Mouse (Mus musculus) mouse embryonic stem cell (cell line): ENCODE measurements around the gene Clec4b2.
"Not testable (repeated sequence)": the region's sequence is repeated elsewhere in the genome, so short reads cannot be mapped to it uniquely, and the experiment has no call there.

Experiments
- in situ Hi-C, 2 experiments: fragments of 300-500 bp; cut with MboI; formaldehyde crosslinking; loops; 1 replicate in 1 of 2; 3 replicates in 1 of 2; pipeline ENCODE4 v1.14.3; 2019 to 2020; ENCODE audit warnings: low sequenced_read_pairs in 2 of 2, low pct_unique_long_range_greater_than_20kb in 1 of 2, mixed read lengths in 1 of 2; ENCODE audit not compliant: unreplicated experiment in 1 of 2

Clec4b2 gene

DNA sequence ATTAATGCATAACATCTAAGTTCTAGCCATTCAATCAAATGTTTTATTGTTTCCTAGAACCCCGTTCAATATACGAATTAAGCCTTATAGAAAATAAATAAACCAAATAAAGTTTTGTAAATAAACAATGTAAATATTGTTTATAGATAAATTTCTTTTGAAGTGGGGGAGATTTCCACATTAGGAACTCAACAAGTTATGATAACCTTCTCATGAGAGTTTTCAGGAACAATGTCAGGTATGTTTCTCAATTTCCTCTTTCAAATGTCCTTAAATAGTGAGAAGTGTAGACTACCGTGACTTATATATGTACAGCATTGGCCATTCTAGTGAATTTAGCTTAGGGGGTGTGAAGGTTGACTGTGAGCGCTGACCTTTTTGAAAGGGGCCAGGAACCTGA is at the start of gene Clec4b2:
Gene Clec4b2 (plus strand): TSS at position 301 of the 400 bp plus-strand sequence.
- in situ Hi-C loops = loop anchor here in 1 of 2 experiments (25.0 kb wide), 1 partner anchor 260 kb away; the partner anchor contains the start of gene Clec4a1

DNA sequence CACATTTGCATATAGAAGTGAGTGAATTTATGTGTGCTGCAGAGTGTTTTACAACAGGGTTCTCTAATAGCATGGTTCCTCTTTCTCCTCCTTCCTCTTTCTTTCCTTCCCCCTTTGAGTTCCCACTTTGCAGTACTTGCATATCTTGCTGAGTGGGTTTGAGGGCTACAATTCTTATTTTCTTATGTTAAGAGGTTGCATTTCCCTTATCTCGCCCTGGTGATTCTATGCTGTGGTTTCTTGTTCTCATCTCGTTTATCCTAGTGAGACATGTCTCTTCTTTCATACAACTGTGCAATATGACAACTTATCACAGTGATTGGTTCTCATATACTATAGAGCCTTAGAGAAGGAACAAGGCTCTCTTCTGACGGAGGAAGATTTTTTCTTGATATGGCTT is 49.5 kb upstream of the Clec4b2 start:
- in situ Hi-C loops = no loop called here

DNA sequence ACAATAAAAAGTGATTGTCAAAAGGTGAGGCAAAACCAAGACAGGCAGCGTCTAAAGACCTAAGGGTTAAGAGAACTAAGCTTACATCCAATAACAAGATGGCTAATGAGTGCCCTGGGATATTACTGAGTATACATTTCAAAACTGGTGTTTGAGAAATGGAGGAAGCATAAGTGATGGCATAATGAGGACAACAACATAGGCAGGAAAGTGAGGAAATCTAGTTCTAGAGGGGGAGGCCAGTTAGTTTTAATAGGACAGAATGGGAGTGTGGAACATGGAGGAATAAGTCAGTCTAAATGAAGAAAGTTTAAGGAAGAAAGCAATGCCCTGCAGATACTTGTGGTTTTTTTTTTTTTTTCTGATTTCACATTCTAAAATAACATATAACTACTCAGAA is 45.5 kb upstream of the Clec4b2 start:
- in situ Hi-C loops = no loop called here

DNA sequence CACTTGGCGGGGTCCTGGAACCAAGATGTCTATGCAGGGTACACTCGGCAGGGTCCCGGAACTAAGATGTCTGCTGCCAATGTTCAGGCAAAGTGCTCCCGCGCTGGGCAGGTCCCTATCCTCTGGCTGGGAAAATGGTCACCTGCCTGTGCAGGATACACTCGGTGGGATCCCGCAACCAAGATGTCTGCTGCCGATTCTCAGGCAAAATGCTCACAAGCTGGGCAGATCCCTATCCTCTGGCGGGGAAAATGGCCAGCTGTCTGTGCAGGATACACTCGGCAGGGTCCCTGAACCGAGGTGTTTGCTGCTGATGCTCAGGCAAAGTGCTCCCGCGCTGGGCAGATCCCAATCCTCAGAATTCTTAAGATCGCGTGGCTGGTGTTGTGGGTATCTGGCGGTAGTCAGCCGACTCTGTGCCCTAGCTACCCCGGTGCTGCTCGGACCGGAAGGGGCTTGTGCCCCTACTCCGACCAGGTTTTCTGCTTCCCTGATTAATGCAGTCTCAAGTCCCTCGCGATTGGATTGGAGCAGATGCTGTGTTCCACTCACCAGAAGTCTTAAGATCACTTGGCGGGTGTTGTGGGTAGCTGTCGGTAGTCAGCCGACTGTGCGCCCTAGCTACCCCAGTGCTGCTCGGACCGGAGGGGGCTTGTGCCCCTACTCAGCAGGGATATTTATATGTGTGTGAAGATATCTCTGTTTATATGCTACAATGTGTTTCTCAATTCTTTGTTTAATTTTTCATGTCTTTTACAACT is 34.7 kb upstream of the Clec4b2 start:
- in situ Hi-C loops = not testable (repeated sequence)

DNA sequence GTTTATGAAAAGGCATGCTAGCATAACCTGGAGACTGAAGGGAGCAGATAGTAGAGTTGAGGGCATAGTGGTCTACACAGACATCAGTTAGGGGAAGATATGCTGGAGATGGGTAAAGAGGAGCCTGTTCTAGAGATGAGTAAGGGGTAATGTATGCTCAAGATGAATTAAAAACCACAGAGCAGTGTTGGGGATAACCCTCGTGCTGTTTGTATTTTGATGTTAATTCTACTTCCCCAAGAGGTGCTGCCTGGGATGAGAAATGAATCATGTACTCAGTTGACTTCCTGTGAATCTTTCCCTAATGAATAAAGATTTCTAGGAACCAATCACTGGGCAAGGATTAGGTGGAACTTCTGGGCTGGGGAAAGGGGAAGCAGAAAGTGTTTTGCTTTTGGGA is 2.6 kb upstream of the Clec4b2 start:
- in situ Hi-C loops = loop anchor here in 1 of 2 experiments (25.0 kb wide), 1 partner anchor 258 kb away; the partner anchor contains the start of gene Clec4a1

DNA sequence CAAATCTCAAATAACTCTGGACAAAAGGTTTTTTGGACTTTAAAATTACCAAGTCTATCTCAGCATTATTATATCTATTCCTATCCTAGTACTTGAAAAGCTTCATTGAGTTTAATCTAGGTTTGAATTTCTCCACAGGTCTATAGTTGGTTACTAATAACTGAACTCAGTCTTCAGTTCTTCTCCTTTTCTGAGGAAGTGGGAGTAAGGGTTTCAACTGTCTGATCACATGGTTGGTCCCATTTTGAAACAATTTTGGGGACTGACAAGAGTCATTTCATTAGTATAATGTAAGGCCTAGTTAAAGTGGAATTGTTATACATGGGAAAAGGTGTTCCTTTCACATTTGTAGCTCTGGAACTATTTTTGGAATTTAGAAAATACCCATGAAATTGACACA is 1.7 kb upstream of the Clec4b2 start:
- in situ Hi-C loops = loop anchor here in 1 of 2 experiments (25.0 kb wide), 1 partner anchor 259 kb away; the partner anchor contains the start of gene Clec4a1

DNA sequence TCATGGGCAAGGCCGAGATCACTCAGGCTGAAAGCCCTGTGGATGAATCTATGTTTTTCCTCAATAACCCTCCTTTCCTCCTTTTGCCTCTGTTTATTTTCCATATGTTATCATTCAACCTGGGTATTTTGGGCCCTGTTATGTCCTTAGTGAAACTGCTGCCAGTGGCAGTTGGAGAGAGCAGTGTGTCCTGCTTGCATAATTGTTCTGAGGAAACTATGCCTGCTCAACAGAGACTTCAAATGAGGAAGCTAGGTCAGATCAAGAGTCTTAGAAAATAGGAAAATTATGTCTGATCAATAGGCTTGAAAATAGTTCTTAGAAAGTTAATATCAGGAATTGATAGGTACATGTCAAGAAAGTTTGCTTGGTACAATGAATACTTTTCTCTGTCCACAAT is 2.9 kb downstream of the Clec4b2 start:
- in situ Hi-C loops = no loop called here

DNA sequence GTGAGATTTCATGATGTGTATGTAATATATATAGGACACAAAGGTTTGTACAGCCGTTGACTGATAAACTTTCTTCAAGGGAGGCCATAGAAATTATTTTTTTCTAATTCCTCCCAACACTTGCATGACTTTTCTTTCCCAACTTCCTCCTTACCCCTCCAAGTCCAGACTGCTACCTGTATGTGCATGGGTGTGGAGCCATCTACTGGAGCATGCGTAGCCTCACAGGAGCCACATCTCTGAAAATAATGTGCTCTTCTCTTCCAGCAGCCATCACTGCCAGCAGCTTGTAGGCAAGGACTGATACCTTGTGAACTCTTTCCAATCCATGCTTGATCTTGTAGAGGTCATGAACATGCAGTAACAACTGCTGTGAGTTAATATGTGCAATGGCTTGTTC is 12.2 kb downstream of the Clec4b2 start:
- in situ Hi-C loops = loop anchor here in 1 of 2 experiments (10.0 kb wide), 1 partner anchor 290 kb away; no protein-coding TSS in a partner anchor

DNA sequence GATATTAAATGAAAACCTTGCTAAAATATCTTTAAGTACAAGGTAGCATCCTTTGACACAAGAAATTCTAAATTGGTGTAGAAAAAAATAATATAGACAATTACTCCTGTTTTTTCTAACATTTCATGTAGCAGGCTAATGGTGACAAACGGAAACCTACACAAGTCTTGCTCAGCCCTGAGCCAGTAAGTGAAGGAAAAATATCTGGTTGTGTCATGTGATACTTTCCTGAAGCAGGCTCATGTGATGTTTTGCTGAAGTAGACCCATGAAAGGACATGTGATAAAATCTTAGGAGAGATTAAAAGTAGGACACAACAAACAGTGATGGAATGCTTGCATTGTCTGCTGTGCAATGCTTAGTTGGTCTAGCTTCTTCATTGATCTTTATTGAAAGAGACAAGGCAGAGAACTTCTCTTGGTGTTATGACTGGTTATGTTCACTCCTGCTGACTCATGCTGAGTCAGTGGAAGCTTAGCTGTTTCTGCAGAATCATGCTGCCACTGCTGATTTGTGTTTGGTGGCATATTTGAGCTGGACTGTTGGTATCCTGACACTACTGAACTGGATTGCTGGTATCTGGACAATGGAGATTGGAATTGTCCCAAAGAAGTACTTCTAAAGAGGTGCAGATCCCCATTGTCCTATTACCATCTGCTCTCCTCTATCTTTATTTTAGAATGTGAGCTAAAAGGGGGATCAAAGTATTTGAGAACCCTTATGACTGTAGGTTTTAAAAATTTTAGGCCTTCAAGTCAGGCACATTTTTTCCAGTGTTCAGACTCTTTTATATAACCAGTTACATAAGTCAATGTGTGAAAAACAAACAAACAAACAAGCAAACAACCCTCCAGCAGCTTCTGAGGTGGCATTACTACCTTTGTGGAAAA is 34.7 kb downstream of the Clec4b2 start:
- in situ Hi-C loops = no loop called here

DNA sequence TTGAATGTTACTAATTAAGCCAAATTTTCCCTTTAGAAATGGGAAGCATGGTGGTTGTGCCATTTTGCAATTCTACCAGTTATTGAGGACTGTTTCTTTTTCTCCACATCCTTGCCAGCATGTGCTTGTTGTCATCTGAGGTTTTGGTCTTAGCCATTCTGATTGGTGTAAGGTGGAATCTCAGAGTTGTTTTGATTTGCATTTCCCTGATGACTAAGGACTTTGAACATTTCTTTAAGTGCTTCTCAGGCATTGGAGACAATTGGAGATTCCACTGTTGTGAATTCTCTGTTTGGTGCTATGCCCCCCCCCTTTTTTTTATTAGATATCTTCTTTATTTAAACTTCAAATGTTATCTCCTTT is 35.4 kb downstream of the Clec4b2 start:
- in situ Hi-C loops = not testable (repeated sequence)

DNA sequence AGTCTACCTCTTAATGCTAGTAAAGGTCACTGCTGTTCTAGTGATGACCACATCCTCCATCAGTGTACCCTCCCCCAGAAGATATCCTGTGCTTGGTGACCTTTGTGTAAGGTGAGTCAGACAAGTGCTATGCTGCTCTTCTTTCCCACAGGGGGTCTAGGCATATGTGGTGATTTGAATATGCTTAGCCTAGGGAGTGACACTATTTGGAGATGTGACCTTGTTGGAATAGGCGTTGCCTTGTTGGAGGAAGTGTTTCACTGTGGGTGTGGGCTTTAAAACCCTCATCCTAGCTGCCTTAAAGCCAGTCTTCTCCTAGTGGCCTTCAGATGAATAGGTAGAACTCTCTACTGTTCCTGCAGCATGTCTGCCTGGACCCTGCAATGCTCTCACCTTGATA is 39.0 kb downstream of the Clec4b2 start:
- in situ Hi-C loops = no loop called here

DNA sequence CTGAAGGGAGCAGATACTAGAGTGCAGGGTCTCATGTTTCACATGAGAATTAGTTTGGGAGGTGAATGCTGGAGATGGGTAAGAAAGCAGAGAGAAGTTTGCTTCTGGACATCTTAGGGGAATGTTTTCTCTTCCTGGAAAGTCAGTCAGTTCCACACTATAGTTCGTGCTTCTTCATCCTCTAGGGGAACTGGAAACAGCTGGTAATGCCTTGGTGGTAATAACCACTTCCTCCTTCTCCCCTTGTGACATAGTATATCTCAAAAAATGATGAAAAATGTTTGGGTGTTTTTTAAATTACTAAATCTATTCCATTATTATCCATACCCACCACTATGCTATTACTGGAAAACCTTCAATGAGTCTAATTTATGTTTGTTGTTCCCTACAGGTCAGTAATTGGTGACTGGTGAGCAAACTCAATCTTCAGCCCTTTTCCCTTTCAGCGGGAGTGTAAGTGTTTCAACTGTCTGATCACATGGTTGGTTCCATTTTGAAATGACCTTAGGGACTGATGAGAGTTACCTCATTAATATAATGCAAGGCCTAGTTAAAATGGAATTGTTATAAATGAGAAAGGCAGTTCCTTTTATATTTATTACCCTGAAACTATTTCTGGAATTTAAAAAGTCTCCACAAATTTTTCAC is 55.0 kb downstream of the Clec4b2 start:
- in situ Hi-C loops = no loop called here

DNA sequence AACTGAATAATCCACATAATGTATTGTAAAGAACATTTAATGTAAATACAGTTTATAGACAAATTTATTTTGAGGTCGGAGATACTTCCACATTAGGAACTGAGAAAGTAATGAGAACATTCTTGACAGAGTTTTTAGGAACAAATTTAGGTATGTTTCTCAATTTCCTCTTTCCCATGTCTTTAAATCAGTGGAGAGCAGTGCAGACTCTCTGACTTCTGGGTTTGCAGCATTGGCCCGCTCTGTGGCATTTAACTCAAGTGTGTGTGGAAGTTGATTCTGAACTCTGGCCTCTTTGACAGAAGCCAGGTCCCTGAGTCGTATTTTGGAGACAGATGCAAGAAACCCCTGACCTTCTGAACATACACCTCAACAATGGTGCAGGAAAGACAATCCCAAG is 57.0 kb downstream of the Clec4b2 start, which contains the start of gene Clec4n:
Gene Clec4n (plus strand): TSS at position 200 of the 400 bp plus-strand sequence.
- in situ Hi-C loops = no loop called here

DNA sequence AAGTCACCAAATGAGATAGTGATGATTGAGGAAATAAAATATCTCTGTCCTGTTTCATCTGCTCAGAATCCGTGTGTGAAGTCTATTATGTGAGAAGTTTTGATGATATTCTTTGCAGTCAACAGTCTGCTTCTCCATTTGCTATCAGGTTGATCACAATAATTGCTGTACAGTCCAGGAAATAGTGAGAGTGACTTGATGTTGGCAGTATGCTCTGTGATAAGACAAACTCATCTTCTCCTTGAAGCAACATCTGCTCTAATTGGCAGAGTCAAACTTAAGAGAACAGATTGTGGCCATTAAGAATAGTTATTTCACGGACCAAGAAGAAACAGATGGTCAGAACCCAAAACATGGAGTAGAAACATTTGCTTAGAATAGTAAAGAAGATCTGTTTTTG is 58.5 kb downstream of the Clec4b2 start:
- in situ Hi-C loops = no loop called here

DNA sequence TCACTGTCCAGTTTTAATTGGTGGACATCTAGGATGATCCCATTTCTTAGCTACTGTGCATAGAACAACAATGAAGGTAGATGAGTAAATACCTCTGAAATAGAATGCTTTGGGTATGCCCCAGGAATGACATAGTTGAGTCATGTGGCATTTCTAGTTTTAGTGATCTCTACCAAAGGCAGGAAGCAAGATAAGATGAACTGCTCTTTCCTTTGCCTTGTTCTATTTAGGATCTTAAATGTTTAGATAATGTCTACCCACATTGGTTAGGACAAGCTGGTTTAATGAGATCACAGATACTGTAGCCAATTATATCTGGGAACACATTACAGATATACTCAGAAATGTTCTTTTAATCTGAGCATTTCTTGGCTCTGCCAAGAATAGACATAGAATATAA is 64.9 kb downstream of the Clec4b2 start:
- in situ Hi-C loops = no loop called here

DNA sequence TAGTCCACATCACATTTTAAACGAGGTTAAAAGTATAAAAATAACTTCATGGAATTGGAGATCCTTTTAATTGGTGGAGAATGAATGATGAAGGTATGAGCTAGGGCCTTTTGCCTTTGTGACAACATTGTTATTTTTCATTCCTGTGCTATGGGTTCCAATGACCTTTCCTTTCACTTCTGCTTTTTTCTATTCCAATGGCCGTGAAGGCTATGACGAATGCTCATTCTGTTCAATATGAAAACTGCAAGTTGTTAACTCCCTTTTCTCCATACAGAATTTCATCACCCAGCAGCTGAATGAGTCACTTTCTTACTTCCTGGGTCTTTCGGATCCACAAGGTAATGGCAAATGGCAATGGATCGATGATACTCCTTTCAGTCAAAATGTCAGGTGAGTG is 71.5 kb downstream of the Clec4b2 start:
- in situ Hi-C loops = no loop called here

DNA sequence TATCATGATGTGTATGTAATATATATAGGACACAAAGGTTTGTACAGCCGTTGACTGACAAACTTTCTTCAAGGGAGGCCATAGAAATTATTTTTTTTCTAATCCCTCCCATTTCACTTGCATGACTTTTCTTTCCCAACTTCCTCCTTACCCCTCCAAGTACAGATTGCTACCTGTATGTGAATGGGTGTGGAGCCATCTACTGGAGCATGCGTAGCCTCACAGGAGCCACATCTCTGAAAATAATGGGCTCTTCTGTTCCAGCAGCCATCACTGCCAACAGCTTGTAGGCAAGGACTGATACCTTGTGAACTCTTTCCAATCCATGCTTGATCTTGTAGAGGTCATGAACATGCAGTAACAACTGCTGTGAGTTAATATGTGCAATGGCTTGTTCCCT is 76.2 kb downstream of the Clec4b2 start:
- in situ Hi-C loops = not testable (repeated sequence)

DNA sequence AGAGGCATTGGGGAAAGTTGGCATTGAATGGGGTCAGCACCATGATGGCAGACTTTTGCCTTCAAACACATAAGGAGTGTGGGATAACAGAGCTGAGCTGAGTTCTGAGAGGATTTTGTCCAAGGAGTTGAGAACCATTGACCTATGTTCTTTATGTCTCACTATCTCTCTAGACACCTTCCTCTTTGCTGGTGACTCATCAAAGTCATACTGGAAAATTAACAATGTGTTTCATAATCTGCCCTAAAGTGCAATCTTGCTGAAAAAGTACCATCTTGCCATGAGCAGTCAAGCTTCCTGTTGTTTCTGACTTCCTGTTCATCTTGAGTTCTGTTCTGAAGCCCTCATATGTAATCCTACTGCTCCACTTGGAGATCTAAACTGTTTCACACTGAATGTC is 80.0 kb downstream of the Clec4b2 start:
- in situ Hi-C loops = loop anchor here in 1 of 2 experiments (25.0 kb wide), 1 partner anchor 365 kb away; no protein-coding TSS in a partner anchor
